Mouse (Mus musculus) kidney, embryonic 14.5 days (tissue): Measurements from ENCODE around the gene 1110008P14Rik. TPM values are rescaled to one million over a fixed set of nuclear protein-coding genes. Genes with fewer than 3 reads are reported as not detected.
"Not testable (repeated sequence)": the region's sequence is repeated elsewhere in the genome, so short reads cannot be mapped to it uniquely, and the experiment has no call there.

Experiments
- ATAC-seq: fragments of 200-750 bp; cut with Nextera tagmentation; 2 replicates; pipeline ENCODE4 v1.8.0; 2017; ENCODE audit warnings: moderate number of reproducible peaks, mild to moderate bottlenecking, moderate TSS enrichment, moderate library complexity; ENCODE audit not compliant: low FRiP score, low TSS enrichment
- H3K27ac ChIP-seq: fragments of 300-500 bp; sonication (generic); 2 replicates; pipeline ENCODE4 v1.5.1; 2014; ENCODE audit warnings: low read depth, mild to moderate bottlenecking, low read length, moderate library complexity, mixed read lengths
- H3K27me3 ChIP-seq: fragments of 300-500 bp; sonication (generic); 2 replicates; pipeline ENCODE4 v1.6.1; 2014; ENCODE audit warnings: mild to moderate bottlenecking, low read length; ENCODE audit not compliant: control insufficient read depth, insufficient read depth
- H3K36me3 ChIP-seq: fragments of 300-500 bp; sonication (generic); 2 replicates; pipeline ENCODE4 v1.6.1; 2014; ENCODE audit warnings: low read length, mixed read lengths; ENCODE audit not compliant: control insufficient read depth, insufficient read depth
- H3K4me1 ChIP-seq: fragments of 300-500 bp; sonication (generic); 2 replicates; pipeline ENCODE4 v1.6.1; 2014; ENCODE audit warnings: low read length, mixed read lengths; ENCODE audit not compliant: control insufficient read depth, insufficient read depth
- H3K4me2 ChIP-seq: fragments of 300-500 bp; sonication (generic); replicated peaks from 2 replicates; pipeline ENCODE4 v1.6.1; 2014; ENCODE audit warnings: low read depth, mild to moderate bottlenecking, low read length
- H3K4me3 ChIP-seq: fragments of 300-500 bp; sonication (generic); 2 replicates; pipeline ENCODE4 v1.5.1; 2014; ENCODE audit warnings: mild to moderate bottlenecking, low read length
- H3K9ac ChIP-seq: fragments of 300-500 bp; sonication (generic); 2 replicates; pipeline ENCODE4 v1.6.1; 2014; ENCODE audit warnings: low read depth, mild to moderate bottlenecking, low read length, moderate library complexity
- H3K9me3 ChIP-seq: fragments of 300-500 bp; sonication (generic); 2 replicates; pipeline ENCODE4 v1.6.1; 2016; ENCODE audit warnings: low read length; ENCODE audit not compliant: control insufficient read depth
- WGBS: fragments of 180-500 bp; shearing (Covaris S2); extraction: QIAGEN DNeasy Blood & Tissue Kit; methylation state at CpG from one replicate; pipeline ENCODE4 v1.1.7; 2014; 5-methylcytosine and 5-hydroxymethylcytosine counted together
- polyA plus RNA-seq: library from polyadenylated mRNA; unstranded; fragments of >200 nt; fragmentation: Nextera tagmentation; extraction: Ambion mirVana; gene quantifications from 2 replicates; pipeline ENCODE4 v1.2.1, GENCODE M21; 2014

The 1110008P14Rik gene
- polyA plus RNA-seq, 1 experiment from 2014 or later: 50.1 TPM

DNA sequence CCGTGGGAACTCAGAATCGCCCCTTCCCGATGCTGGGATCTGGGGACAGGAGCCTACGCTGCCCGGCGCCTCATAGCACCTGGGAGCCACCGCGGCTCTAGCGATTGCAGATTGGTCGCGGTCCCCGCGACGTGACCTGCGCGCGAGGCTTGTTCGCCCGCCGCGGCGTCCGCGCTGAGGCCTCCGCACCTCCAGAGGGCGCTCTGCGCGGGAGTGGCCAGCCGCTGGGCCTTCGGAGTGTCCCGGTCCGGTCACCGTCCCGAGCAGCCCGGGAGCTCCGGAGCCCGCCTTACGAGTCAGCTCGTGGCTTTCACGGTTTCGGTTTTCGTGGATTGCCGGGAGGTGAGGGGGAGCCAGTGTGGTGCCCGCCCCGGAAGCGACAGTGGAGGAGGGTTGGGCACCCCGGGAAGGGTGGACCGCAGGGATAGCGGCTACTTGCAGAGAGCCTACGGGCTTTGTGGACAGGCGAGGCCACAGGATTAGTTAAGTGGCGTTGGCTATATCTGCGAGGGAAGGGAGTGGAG is 18.9 kb downstream of the 1110008P14Rik start:
- H3K4me2 ChIP-seq: peak overlapping the region; percentile 81
- H3K27me3 ChIP-seq: no peaks in the 10 kb centered on the region
- peaks cover 18% of the 10 kb centered on the region; the same call in 1 of the 2 replicates for H3K4me1 ChIP-seq
- H3K27ac ChIP-seq: peak overlapping the region; percentile 95
- peak; percentile 79 for ATAC-seq
- WGBS: under 1% methylated on average over 50 of the region's 53 CpGs
- peaks cover 26% of the 10 kb centered on the region for H3K36me3 ChIP-seq
- no peaks in the 10 kb centered on the region for H3K9me3 ChIP-seq
- peak overlapping the region; percentile 83 for H3K4me3 ChIP-seq
- H3K9ac ChIP-seq: peak overlapping the region; percentile 82

DNA sequence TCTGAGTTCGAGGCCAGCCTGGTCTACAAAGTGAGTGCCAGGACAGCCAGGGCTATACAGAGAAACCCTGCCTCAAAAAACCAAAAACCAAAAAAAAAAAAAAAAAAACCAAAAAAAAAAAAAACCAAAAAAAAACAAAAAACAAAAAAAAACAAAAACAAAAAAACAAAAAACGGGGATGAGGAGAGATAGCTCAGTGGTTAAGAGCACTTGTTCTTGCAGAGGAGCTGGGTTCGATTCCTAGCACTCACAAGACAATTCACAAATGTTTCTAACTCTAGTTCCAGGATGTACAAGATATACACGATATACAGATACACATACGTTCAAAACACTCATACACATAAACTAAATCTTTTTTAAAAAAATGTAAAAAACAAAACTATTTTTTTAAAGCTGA is 19.5 kb downstream of the 1110008P14Rik start:
- Histone ChIP-seq H3K4me1 (peaks cover 18% of the 10 kb centered on the region; the same call in 1 of the 2 replicates), H3K36me3 (peaks cover 20% of the 10 kb centered on the region), H3K27ac (peak overlapping the region; percentile 95; the same call in 1 of the 2 replicates), H3K9ac (peak overlapping the region; percentile 82), H3K4me2 (peak overlapping the region; percentile 81), H3K4me3 (peak overlapping the region; percentile 83)
- not testable (repeated sequence) for ATAC-seq, H3K9me3 ChIP-seq, H3K27me3 ChIP-seq
- 40% methylated on average over 5 of the region's 5 CpGs for WGBS

DNA sequence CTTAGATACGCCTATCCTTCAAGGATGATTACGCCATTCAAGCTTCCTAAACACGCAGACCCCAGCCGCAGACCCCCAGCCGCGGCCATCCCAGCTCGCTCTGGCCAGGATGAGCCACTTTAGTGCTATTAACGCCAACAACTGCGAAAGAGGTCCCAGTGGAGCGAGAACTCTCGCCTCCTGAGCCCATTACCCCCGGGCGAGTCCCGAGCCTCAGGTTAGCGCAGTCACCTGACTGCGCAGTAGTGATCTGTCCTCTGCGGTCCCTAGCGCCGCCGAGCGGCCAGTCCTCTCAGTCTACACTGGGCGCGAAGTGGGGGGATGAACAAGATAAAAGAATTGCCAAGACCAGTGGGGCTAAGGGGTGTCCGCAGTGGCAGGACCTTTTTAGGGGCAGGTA is 20.3 kb downstream of the 1110008P14Rik start:
- Histone ChIP-seq H3K9ac (peak overlapping the region; percentile 47), H3K4me3 (peak overlapping the region; percentile 37), H3K4me1 (peaks cover 18% of the 10 kb centered on the region; the same call in 1 of the 2 replicates), H3K27me3 (no peaks in the 10 kb centered on the region), H3K36me3 (peaks cover 13% of the 10 kb centered on the region), H3K4me2 (peak overlapping the region; percentile 74), H3K27ac (no peak overlapping the region), H3K9me3 (no peaks in the 10 kb centered on the region)
- ATAC-seq: peak; percentile 48
- WGBS: 2% methylated on average over 24 of the region's 24 CpGs

GRCm38 (mm10) chr2:32360741-32361140 is 21.0 kb downstream of the 1110008P14Rik start:
- Histone ChIP-seq H3K27ac (peak overlapping the region; percentile 6; the same call in 1 of the 2 replicates), H3K4me3 (peak overlapping the region; percentile 37), H3K27me3 (no peaks in the 10 kb centered on the region), H3K4me1 (peaks cover 18% of the 10 kb centered on the region; the same call in 1 of the 2 replicates), H3K4me2 (peak overlapping the region; percentile 74), H3K9ac (peak overlapping the region; percentile 47; the same call in 1 of the 2 replicates), H3K9me3 (no peaks in the 10 kb centered on the region), H3K36me3 (peaks cover 6% of the 10 kb centered on the region)
- ATAC-seq: no peak
- 10% methylated on average over 14 of the region's 14 CpGs for WGBS

- Histone ChIP-seq H3K4me1 (peaks cover 11% of the 10 kb centered on the region; the same call in 1 of the 2 replicates), H3K27me3 (no peaks in the 10 kb centered on the region), H3K4me3 (no peak overlapping the region), H3K4me2 (no peak overlapping the region), H3K9me3 (no peaks in the 10 kb centered on the region), H3K36me3 (no peaks in the 10 kb centered on the region), H3K9ac (no peak overlapping the region), H3K27ac (no peak overlapping the region)
- no peak for ATAC-seq
- 68% methylated on average over 10 of the region's 10 CpGs for WGBS
Observed at GRCm38 (mm10) chr2:32358381-32358780, 23.4 kb downstream of the 1110008P14Rik start.

DNA sequence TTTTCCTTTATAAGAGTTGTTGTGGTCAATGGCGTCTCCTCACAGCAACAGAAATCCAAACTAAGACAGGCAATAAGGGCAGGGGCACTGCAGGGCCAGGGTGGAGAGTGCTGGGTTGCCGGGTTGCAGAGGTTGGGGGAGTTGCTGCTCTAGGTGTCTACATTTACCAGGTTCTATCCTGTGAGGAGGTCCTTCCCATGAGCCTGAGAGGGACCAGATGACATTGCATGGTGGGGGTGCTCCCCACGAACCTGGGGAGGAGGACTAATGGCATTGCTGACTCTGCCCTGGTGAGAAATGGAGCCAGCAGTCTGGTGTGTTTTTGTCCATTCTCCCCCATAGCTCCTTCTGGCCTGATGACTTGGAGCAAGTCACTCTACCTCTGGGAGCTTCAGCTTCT is 24.0 kb downstream of the 1110008P14Rik start:
- ATAC-seq: no peak
- H3K9me3 ChIP-seq: no peaks in the 10 kb centered on the region
- H3K4me3 ChIP-seq: no peak overlapping the region
- peaks cover 11% of the 10 kb centered on the region; the same call in 1 of the 2 replicates for H3K4me1 ChIP-seq
- no peaks in the 10 kb centered on the region for H3K27me3 ChIP-seq
- H3K9ac ChIP-seq: no peak overlapping the region
- WGBS: 83% methylated on average over 3 of the region's 3 CpGs
- no peak overlapping the region for H3K4me2 ChIP-seq
- no peak overlapping the region for H3K27ac ChIP-seq
- H3K36me3 ChIP-seq: no peaks in the 10 kb centered on the region

- WGBS: 69% methylated on average over 10 of the region's 10 CpGs
- H3K9ac ChIP-seq: no peak overlapping the region
- H3K36me3 ChIP-seq: no peaks in the 10 kb centered on the region
- H3K4me2 ChIP-seq: no peak overlapping the region
- H3K27me3 ChIP-seq: no peaks in the 10 kb centered on the region
- ATAC-seq: no peak
- no peak overlapping the region for H3K4me3 ChIP-seq
- peaks cover 15% of the 10 kb centered on the region for H3K4me1 ChIP-seq
- no peaks in the 10 kb centered on the region for H3K9me3 ChIP-seq
- H3K27ac ChIP-seq: no peak overlapping the region
Observed at GRCm38 (mm10) chr2:32356216-32356615, 25.5 kb downstream of the 1110008P14Rik start.

DNA sequence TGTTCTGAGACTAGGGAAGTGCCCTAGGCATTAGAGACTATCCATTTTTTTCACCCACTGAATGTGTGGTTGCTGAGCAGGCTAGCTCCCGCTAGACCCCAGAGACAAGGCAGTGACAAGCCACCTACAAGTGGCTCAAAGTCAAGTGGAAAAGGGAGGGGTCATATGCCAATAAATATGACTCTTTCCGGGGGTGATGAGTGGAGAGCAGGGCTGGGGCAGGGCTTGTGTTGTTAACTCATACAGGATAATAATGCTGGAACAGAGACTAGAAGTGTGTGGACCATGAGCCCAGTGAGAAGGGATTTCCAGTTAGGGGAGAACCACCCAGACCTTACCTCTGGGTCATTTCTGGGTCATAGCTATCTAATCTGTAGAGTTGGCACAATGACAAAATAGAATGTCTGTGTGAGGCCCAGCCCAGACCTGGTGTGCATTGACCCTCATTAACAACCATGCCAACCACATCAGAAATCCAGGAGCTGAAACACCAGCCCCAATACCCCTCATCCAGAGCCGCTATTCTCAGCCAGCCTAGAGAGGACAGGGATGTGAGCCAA is 27.3 kb downstream of the 1110008P14Rik start:
- H3K9ac ChIP-seq: no peak overlapping the region
- no peak overlapping the region for H3K4me3 ChIP-seq
- H3K4me1 ChIP-seq: peaks cover 13% of the 10 kb centered on the region
- no peak overlapping the region for H3K27ac ChIP-seq
- H3K4me2 ChIP-seq: no peak overlapping the region
- H3K27me3 ChIP-seq: no peaks in the 10 kb centered on the region
- ATAC-seq: no peak
- 86% methylated on average over 3 of the region's 3 CpGs for WGBS
- no peaks in the 10 kb centered on the region for H3K9me3 ChIP-seq
- no peaks in the 10 kb centered on the region for H3K36me3 ChIP-seq

GRCm38 (mm10) chr2:32353836-32354235 is 27.9 kb downstream of the 1110008P14Rik start:
- WGBS: 69% methylated on average over 6 of the region's 6 CpGs
- H3K9me3 ChIP-seq: no peaks in the 10 kb centered on the region
- no peak for ATAC-seq
- H3K9ac ChIP-seq: no peak overlapping the region; the same call in 1 of the 2 replicates
- no peak overlapping the region for H3K27ac ChIP-seq
- H3K4me2 ChIP-seq: no peak overlapping the region
- H3K27me3 ChIP-seq: no peaks in the 10 kb centered on the region
- H3K36me3 ChIP-seq: no peaks in the 10 kb centered on the region
- no peak overlapping the region for H3K4me3 ChIP-seq
- peaks cover 13% of the 10 kb centered on the region for H3K4me1 ChIP-seq
